Mouse (Mus musculus): Measurements from ENCODE around the gene Atp1b3. TPM values are rescaled to one million over a fixed set of nuclear protein-coding genes. Genes with fewer than 3 reads are reported as not detected.

Gene Atp1b3
- 75.5 and 84.1 TPM in 2 replicates for polyA plus RNA-seq (2012; rRNA removed)

DNA sequence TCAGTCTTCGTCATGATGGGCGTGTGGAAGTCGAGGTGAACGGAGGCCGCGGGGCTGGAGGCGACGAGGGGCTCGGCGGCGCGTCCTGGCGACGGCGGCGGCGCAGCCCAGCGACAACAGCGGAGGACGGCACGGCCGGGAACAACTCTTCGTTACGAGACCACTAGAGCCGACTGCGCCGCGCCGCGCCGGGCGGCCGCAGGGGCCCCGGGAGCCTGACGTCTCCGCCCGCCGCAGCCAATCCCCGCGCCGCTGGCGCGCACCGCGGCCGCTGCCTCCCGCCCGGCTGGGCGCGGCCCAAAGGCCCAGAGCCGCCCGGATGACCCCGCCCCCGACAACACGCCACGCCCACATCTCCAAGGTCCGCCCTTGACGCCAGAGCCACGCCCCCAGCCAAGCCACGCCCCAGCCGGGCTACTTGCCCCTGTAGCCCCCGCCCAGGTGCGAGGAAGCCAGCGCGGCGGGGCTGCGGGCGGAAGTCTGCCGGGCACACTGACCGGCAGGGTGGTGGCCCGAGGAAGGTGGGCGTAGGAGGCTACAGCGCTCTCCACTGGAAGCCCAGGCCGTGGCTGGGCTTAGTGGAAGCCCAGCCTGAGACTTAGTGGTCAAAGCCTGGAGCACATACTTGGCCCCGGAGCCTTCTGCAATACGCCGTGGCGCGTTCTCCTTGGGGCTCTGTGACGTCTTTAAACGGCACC is at the start of gene Atp1b3:
Gene Atp1b3 (minus strand): TSS at position 302 of the 698 bp plus-strand sequence.

Other genes with a start within 250 kb of the Atp1b3 start
- 4.4 and 4.5 TPM in 2 replicates for gene Gk5, start 245.1 kb downstream of the Atp1b3 start, polyA plus RNA-seq (2012; rRNA removed)
- 20.6 and 36.5 TPM in 2 replicates for gene Tfdp2, start 168.2 kb downstream of the Atp1b3 start, polyA plus RNA-seq (2012; rRNA removed)
- gene Rnf7, start 114.2 kb upstream of the Atp1b3 start, polyA plus RNA-seq (2012; rRNA removed): 130 and 204 TPM in 2 replicates
- gene Gm28729, start 160.8 kb upstream of the Atp1b3 start, polyA plus RNA-seq (2012; rRNA removed): 1.6 and 2.0 TPM in 2 replicates